Mouse (Mus musculus) myocyte (in vitro differentiated cells): ENCODE results near the gene Rhag. TPM values are rescaled to one million over a fixed set of nuclear protein-coding genes. Genes with fewer than 3 reads are reported as not detected.

Source experiments
- H3K27me3 ChIP-seq: one replicate; pipeline ENCODE4 v1.6.1; 2011; ENCODE audit not compliant: control insufficient read depth, insufficient read depth, insufficient read length
- H3K36me3 ChIP-seq: one replicate; pipeline ENCODE4 v1.6.1; 2011; ENCODE audit not compliant: control insufficient read depth, insufficient read depth
- H3K4me2 ChIP-seq: one replicate; pipeline ENCODE4 v1.6.1; 2011; ENCODE audit warnings: low read depth, control low read depth
- H3K4me3 ChIP-seq: one replicate; pipeline ENCODE4 v1.5.1; 2011; ENCODE audit warnings: mild to moderate bottlenecking, control low read depth, moderate library complexity
- H3K79me2 ChIP-seq: one replicate; pipeline ENCODE4 v1.6.1; 2011; ENCODE audit not compliant: control insufficient read depth, insufficient read depth
- H3ac ChIP-seq: one replicate; pipeline ENCODE4 v1.6.1; 2011; ENCODE audit not compliant: control insufficient read depth, insufficient read length
- CEBPB ChIP-seq: IDR thresholded peaks from 2 replicates; pipeline ENCODE4 v1.6.1; 2011; ENCODE audit warnings: mild to moderate bottlenecking, moderate library complexity; ENCODE audit not compliant: poor library complexity, insufficient read depth, severe bottlenecking
- E2F4 ChIP-seq: IDR thresholded peaks from one replicate; pipeline ENCODE4 v1.6.1; 2011; ENCODE audit warnings: mild to moderate bottlenecking, control low read depth, moderate library complexity; ENCODE audit not compliant: insufficient read depth
- MAX ChIP-seq: IDR thresholded peaks from one replicate; pipeline ENCODE4 v1.6.1; 2011; ENCODE audit warnings: low read depth, mild to moderate bottlenecking, control low read depth
- MYOD1 ChIP-seq, 3 experiments: IDR thresholded peaks; one replicate each; pipeline ENCODE4 v1.6.1; 2011; ENCODE audit warnings: control low read depth in 2 of 3, low read depth in 2 of 3, mild to moderate bottlenecking in 2 of 3, moderate library complexity in 1 of 3; ENCODE audit not compliant: insufficient read length in 2 of 3, control insufficient read depth in 1 of 3
- MYOG ChIP-seq, 3 experiments: IDR thresholded peaks; one replicate each; pipeline ENCODE4 v1.6.1; 2011; ENCODE audit warnings: control low read depth in 2 of 3, low read depth in 2 of 3, mild to moderate bottlenecking in 2 of 3; ENCODE audit not compliant: insufficient read length in 2 of 3, control insufficient read depth in 1 of 3, insufficient read depth in 1 of 3
- POLR2A ChIP-seq: IDR thresholded peaks from one replicate; pipeline ENCODE4 v1.6.1; 2011; ENCODE audit warnings: low read depth, mild to moderate bottlenecking, control low read depth, moderate library complexity; ENCODE audit not compliant: insufficient read length
- POLR2AphosphoS2 ChIP-seq: IDR thresholded peaks from one replicate; pipeline ENCODE4 v1.6.1; 2011; ENCODE audit warnings: low read depth, control low read depth; ENCODE audit not compliant: insufficient read length
- REST ChIP-seq: IDR thresholded peaks from one replicate; pipeline ENCODE4 v1.6.1; 2011; ENCODE audit warnings: mild to moderate bottlenecking, control low read depth, moderate library complexity; ENCODE audit not compliant: insufficient read depth, insufficient read length
- SRF ChIP-seq: IDR thresholded peaks from one replicate; pipeline ENCODE4 v1.6.1; 2011; ENCODE audit warnings: low read depth; ENCODE audit not compliant: control insufficient read depth, insufficient read length
- TCF12 ChIP-seq: IDR thresholded peaks from one replicate; pipeline ENCODE4 v1.6.1; 2011; ENCODE audit warnings: mild to moderate bottlenecking, control low read depth; ENCODE audit not compliant: poor library complexity, insufficient read depth, severe bottlenecking
- TCF3 ChIP-seq: IDR thresholded peaks from one replicate; pipeline ENCODE4 v1.6.1; 2011; ENCODE audit warnings: low read depth, control low read depth; ENCODE audit not compliant: insufficient read length
- USF1 ChIP-seq: IDR thresholded peaks from one replicate; pipeline ENCODE4 v1.6.1; 2011; ENCODE audit warnings: low read depth, mild to moderate bottlenecking, control low read depth, moderate library complexity
- polyA plus RNA-seq: library from polyadenylated mRNA; unstranded; fragments of >200 nt; fragmentation: generic; extraction: Trizol; gene quantifications from one replicate; pipeline ENCODE4 v1.2.1, GENCODE M21; 2012; ENCODE audit warnings: missing spikeins

Gene Rhag
- polyA plus RNA-seq = not detected

DNA sequence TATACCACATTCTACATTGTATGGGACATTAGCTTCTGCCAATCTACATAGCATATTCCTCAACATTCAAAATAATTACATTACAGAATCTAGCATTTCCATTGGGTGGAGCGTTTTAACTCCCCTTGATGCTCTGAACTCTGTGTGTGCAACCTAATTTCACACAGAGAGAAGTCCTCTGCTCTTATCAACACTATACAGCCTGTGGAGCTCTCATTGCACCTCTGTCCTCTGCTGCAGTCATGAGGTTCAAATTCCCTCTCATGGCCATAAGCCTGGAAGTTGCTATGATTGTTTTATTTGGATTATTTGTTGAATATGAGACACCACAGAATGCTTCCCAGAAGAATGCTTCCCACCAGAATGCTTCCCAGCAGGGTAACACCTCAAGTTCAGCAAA, at the start of gene Rhag:
Rhag (plus strand) TSS at position 193 of the 400 bp plus-strand sequence.
- no peak for TF ChIP-seq TCF3
- Histone ChIP-seq H3K36me3 (no peaks in the 10 kb centered on the region), H3K4me3 (no peak within 1 kb of the TSS), H3ac (no peak within 1 kb of the TSS), H3K4me2 (no peak within 1 kb of the TSS), H3K79me2 (no peaks in the 10 kb centered on the region), H3K27me3 (no peaks in the 10 kb centered on the region)

GRCm38 (mm10) chr17:40763662-40764061, 47.3 kb upstream of the Rhag start:
- peak overlapping the region; percentile 34 for H3K4me2 ChIP-seq
- H3K79me2 ChIP-seq = no peaks in the 10 kb centered on the region
- TF ChIP-seq SRF = no peak
- TF ChIP-seq MYOD1 (IDR thresholded peaks at IDR 0.05; ENCODE audit: control insufficient read depth in 1 of 3, insufficient read length in 2 of 3, low read depth in 2 of 3) = no peak
- TF ChIP-seq TCF12 = no peak
- no peak for TF ChIP-seq MYOG (IDR thresholded peaks at IDR 0.05; ENCODE audit: control insufficient read depth in 1 of 3, insufficient read depth in 1 of 3, insufficient read length in 2 of 3, low read depth in 2 of 3)
- no peak for TF ChIP-seq POLR2AphosphoS2
- TF ChIP-seq REST = no peak
- no peak for TF ChIP-seq POLR2A
- TF ChIP-seq CEBPB = no peak
- TF ChIP-seq TCF3 = no peak
- TF ChIP-seq MAX = no peak
- no peak for TF ChIP-seq E2F4
- no peak for TF ChIP-seq USF1
- no peak overlapping the region for H3ac ChIP-seq
- no peaks in the 10 kb centered on the region for H3K36me3 ChIP-seq
- H3K27me3 ChIP-seq = no peaks in the 10 kb centered on the region
- H3K4me3 ChIP-seq = no peak overlapping the region

DNA sequence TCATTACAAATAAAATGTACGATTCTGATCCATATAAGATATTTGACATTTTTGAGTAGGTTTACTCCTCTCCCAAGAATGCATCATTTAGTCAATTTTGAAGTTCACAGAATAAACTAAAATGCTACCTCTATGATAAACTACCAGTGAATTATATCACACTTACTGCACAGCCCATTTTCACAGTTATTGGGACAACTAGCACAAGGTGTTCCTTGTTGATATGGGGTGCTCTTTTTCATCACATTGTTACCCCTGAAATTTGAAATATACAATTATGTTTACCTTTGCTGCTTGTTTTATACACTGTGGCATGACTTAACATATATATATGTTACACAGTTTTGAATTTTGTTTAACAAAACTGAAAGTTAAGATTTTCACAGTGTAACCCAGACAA, 43.8 kb upstream of the Rhag start:
- Histone ChIP-seq H3K79me2 (no peaks in the 10 kb centered on the region), H3ac (no peak overlapping the region), H3K4me2 (no peak overlapping the region), H3K36me3 (no peaks in the 10 kb centered on the region), H3K27me3 (no peaks in the 10 kb centered on the region), H3K4me3 (no peak overlapping the region)
- TF ChIP-seq MYOD1 (IDR thresholded peaks at IDR 0.05; ENCODE audit: control insufficient read depth in 1 of 3, insufficient read length in 2 of 3, low read depth in 2 of 3) (no peak), POLR2AphosphoS2 (no peak), MYOG (IDR thresholded peaks at IDR 0.05; ENCODE audit: control insufficient read depth in 1 of 3, insufficient read depth in 1 of 3, insufficient read length in 2 of 3, low read depth in 2 of 3) (no peak), TCF12 (no peak), E2F4 (no peak), TCF3 (no peak), SRF (no peak), POLR2A (no peak), USF1 (no peak), MAX (no peak), CEBPB (no peak), REST (no peak)

- no peak overlapping the region for H3ac ChIP-seq
- no peaks in the 10 kb centered on the region for H3K27me3 ChIP-seq
- TF ChIP-seq TCF3 (no peak), E2F4 (no peak), TCF12 (no peak), MYOG (IDR thresholded peaks at IDR 0.05; ENCODE audit: control insufficient read depth in 1 of 3, insufficient read depth in 1 of 3, insufficient read length in 2 of 3, low read depth in 2 of 3) (no peak), POLR2A (no peak), REST (no peak), POLR2AphosphoS2 (no peak)
- H3K79me2 ChIP-seq = no peaks in the 10 kb centered on the region
- no peak overlapping the region for H3K4me2 ChIP-seq
- H3K4me3 ChIP-seq = no peak overlapping the region
- H3K36me3 ChIP-seq = no peaks in the 10 kb centered on the region
These were observed 21.0 kb upstream of the Rhag start for GRCm38 (mm10) chr17:40789877-40790276.

GRCm38 (mm10) chr17:40793921-40794854, 16.7 kb upstream of the Rhag start:
- Histone ChIP-seq H3K36me3 (no peaks in the 10 kb centered on the region), H3K4me2 (no peak overlapping the region), H3ac (no peak overlapping the region), H3K27me3 (no peaks in the 10 kb centered on the region), H3K79me2 (no peaks in the 10 kb centered on the region), H3K4me3 (no peak overlapping the region)
- no peak for TF ChIP-seq CEBPB
